Comparison of ENCODE assay signal across 8 mouse cellular contexts in genomic region chr10:41004044-41004689, GRCm38 (mm10).
DNase-seq lines count a peak whose midpoint lies in the region; ATAC-seq lines count a peak whose summit lies in the region.

No protein-coding gene starts in this region.

- intact Hi-C loops in left cerebral cortex, postnatal 36 days (cut with DNase I), result loop anchor here (1.0 to 10.0 kb wide), 3 partner anchors 285 to 501 kb away; no protein-coding TSS in a partner anchor

- no peak overlapping the region for H3K4me3 ChIP-seq in midbrain, embryonic 12.5 days

- no peaks in the 10 kb centered on the region for H3K36me3 ChIP-seq in midbrain, embryonic 12.5 days

- ATAC-seq in granulocyte monocyte progenitor cell, adult 5-6 weeks (replicated peaks; ENCODE audit: poor library complexity, severe bottlenecking), result peak; percentile 91
- ATAC-seq in midbrain, embryonic 12.5 days (ENCODE audit: low FRiP score, low read depth), result peak; percentile 87

- no peak overlapping the region for H3K4me2 ChIP-seq in midbrain, embryonic 12.5 days (replicated peaks)

- H3K9ac ChIP-seq in midbrain, embryonic 12.5 days (replicated peaks), result no peak overlapping the region

- 30% methylated on average over 7 of the region's 7 CpGs for WGBS in midbrain, embryonic 12.5 days

- peak; percentile 72 for DNase-seq in urinary bladder, postnatal 14 days (ENCODE audit: low spot score)
- no peak for DNase-seq in urinary bladder, postnatal 10 days (ENCODE audit: low spot score)
- DNase-seq in embryo, embryonic 9.5 days (ENCODE audit: extremely low spot score), result peak; percentile 78
- DNase-seq in kidney, adult 18-20 months, result peak; percentile 45
- DNase-seq in left cerebral cortex, postnatal 36 days (ENCODE audit: low spot score in 2 of 2), result peak; percentile 59 to 60
- DNase-seq in spleen, postnatal 10 days (ENCODE audit: low spot score in 2 of 2), result peak; percentile 52 to 82

- H3K4me1 ChIP-seq in midbrain, embryonic 12.5 days, result 0 out of 2 replicates have a peak, but pooled peaks cover 4% of the 10 kb centered on the region

- no peaks in the 10 kb centered on the region; the same call in 1 of the 2 replicates for H3K27me3 ChIP-seq in midbrain, embryonic 12.5 days

- no peaks in the 10 kb centered on the region for H3K9me3 ChIP-seq in midbrain, embryonic 12.5 days

- H3K27ac ChIP-seq in midbrain, embryonic 12.5 days (replicated peaks), result no peak overlapping the region
